Mouse (Mus musculus) gastrocnemius, adult 2 months (tissue): ENCODE data around the gene Gm10376. TPM values are rescaled to one million over a fixed set of nuclear protein-coding genes. Genes with fewer than 3 reads are reported as not detected.
"Not testable (repeated sequence)": the region's sequence is repeated elsewhere in the genome, so short reads cannot be mapped to it uniquely, and the experiment has no call there.

Source experiments
- DNase-seq: peaks from one replicate; pipeline ENCODE4 v3.0.0; 2022
- H3K27ac ChIP-seq: fragments of 200-600 bp; 2 replicates; pipeline ENCODE4 v1.8.1; 2022; ENCODE audit warnings: mild to moderate bottlenecking
- H3K4me3 ChIP-seq: fragments of 200-600 bp; 2 replicates; pipeline ENCODE4 v1.8.1; 2022; ENCODE audit warnings: mild to moderate bottlenecking, moderate library complexity
- intact Hi-C: fragments of 180-260 bp; cut with DNase I; formaldehyde crosslinking; loops from one replicate; pipeline ENCODE4 v1.15.1; 2025
- long read RNA-seq, 2 experiments: library from polyadenylated mRNA; stranded (forward); transcript quantifications; one replicate each; pipeline ENCODE4 v2.0.0; 2021
- total RNA-seq, 2 experiments: library from RNA; stranded (reverse); gene quantifications; 2 replicates each; pipeline ENCODE4 v1.2.3; 2021

The Gm10376 gene
- not detected for total RNA-seq
- long read RNA-seq, experiment 1, result 0 reads
- long read RNA-seq, experiment 2, result 0 reads

DNA sequence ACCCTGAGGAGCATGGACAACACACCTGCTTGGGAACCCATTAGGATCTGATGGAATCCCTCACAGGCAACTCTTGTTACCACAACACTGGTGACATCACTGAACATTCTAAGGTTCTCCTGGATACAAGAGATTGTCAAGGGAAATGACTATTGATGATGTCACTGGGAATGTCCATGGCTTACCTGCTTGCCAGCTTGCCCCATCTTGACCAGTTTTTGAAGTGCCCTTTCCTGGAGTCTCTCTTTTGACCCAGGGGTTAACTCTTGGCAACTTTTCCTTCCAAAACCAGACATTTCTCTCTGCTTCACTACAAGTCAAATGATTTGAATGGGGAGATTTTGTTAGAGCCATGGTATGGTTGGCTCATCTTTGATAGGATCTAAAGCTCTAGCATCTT is at the start of gene Gm10376:
Gene Gm10376 (minus strand): TSS at position 101 of the 400 bp plus-strand sequence.
- H3K4me3 ChIP-seq, H3K27ac ChIP-seq, intact Hi-C loops, DNase-seq: not testable (repeated sequence)

DNA sequence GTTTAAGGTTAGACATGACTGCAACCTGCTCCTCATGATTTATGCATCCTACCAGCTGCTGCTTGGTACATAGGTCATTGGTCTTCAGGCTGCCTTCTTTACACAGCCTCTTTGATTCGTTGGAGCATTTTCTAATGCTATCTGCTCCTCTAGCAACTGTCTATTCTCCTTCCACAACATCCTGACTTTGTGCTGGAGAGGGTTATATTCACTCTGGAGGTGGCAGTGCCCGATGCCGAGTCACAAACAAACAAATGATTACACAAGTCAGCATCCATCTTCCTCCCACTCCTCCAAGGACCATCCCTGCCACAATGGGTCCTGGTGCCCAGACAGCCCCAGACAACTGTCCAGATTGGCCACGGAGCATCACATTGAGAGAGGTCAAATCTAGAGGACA is 44.8 kb upstream of the Gm10376 start:
- intact Hi-C loops, DNase-seq, H3K27ac ChIP-seq, H3K4me3 ChIP-seq: not testable (repeated sequence)

DNA sequence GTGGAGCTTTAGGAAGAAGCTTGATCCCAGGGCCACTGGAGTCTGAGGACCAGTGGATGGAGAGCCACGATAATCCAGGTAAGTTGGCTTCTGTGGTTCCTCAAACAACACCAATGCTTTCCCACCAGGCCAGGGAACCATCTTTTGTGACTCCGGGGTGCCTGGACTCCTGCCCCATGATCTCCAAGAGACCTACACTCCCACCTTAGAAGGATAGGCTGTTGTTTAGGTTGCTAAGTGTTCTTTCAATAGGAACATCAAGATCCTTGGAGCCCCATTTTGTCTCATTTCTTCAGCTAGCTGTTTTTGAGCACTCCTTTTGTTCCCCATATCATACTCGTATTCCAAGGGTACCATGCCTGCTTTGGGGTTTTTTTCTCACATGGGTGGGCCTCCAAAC is 42.6 kb upstream of the Gm10376 start:
- intact Hi-C loops, DNase-seq, H3K4me3 ChIP-seq, H3K27ac ChIP-seq: not testable (repeated sequence)

DNA sequence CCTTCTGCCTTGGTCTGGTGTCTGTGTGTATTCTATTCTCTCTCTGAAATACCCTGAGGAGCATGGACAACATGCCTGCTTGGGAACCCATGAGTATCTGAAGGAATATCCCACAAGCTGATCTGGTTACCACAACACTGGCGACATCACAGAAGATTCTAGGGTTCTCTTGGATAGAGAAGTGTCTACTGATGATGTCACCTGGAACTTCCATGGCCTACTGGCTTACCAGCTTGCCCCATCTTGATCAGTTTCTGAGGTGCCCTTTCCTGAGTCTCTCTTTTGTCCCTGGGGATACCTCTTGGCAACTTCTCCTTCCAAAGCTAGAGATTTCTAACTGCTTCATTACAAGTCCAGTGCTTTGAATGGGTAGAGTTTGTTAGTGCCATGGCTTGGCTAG is 21.9 kb downstream of the Gm10376 start, which contains the start of gene Gm8082:
Gene Gm8082 (minus strand): TSS at position 101 of the 400 bp plus-strand sequence.
- DNase-seq, intact Hi-C loops, H3K27ac ChIP-seq, H3K4me3 ChIP-seq: not testable (repeated sequence)

Other genes starting within 250 kb of the Gm10376 start
- not detected for gene Gm3015, start 246.8 kb downstream of the Gm10376 start, total RNA-seq
- not detected for gene Gm10377, start 217.6 kb downstream of the Gm10376 start, total RNA-seq
- not detected for gene Gm21977, start 162.2 kb downstream of the Gm10376 start, total RNA-seq
- not detected for gene Gm8082, start 22.0 kb downstream of the Gm10376 start, total RNA-seq
- gene Gm8094, start 61.0 kb upstream of the Gm10376 start, total RNA-seq, result not detected
- gene Gm8104, start 85.0 kb upstream of the Gm10376 start, total RNA-seq, result not detected
- gene Gm7233, start 164.2 kb upstream of the Gm10376 start, total RNA-seq, result not detected
- gene Gm8122, start 219.7 kb upstream of the Gm10376 start, total RNA-seq, result not detected
- not detected for gene Gm8126, start 243.0 kb upstream of the Gm10376 start, total RNA-seq